Mouse (Mus musculus): ENCODE results near the gene Mbnl2.

- TF ChIP-seq FLI1 (IDR thresholded peaks at IDR 0.05; ENCODE audit: low read length) = no peak
- TF ChIP-seq GATA1 (IDR thresholded peaks at IDR 0.05; ENCODE audit: borderline replicate concordance, low read length) = no peak
Measured at GRCm38 (mm10) chr14:120294480-120294879, 19.0 kb downstream of the Mbnl2 start.

All from megakaryocyte, embryonic 14.5 days (primary cell).